Mouse (Mus musculus): ENCODE results near the gene Arid1b. TPM values are rescaled to one million over a fixed set of nuclear protein-coding genes. Genes with fewer than 3 reads are reported as not detected.

Gene Arid1b
- polyA plus RNA-seq, 1 experiment from 2014 or later = 22.3 TPM

DNA sequence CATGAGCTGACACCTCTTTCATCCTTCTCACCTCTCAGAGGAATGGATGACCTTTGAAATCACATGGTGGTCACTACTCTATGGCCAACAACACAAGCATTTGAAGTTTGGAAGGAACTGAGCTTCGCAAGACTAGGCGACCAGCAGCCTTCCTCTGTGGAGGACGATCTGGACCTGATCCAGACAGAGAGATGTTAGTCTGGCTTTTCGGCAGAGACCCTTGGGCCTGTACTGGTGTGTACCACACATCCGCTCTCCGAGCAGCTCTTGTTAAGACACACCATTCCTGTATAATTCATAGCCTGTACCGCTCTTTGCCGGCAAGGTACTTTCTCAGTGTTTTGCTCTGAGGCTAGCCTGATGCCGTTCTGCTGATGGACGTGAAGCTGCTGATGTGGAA is 303.9 kb downstream of the Arid1b start:
- Histone ChIP-seq H3K9me3 (replicated peaks) (no peaks in the 10 kb centered on the region), H3K27me3 (no peaks in the 10 kb centered on the region), H3K4me2 (replicated peaks) (no peak overlapping the region), H3K9ac (no peak overlapping the region), H3K4me3 (no peak overlapping the region), H3K36me3 (0 out of 2 replicates have a peak, but pooled peaks cover 2% of the 10 kb centered on the region), H3K27ac (no peak overlapping the region), H3K4me1 (peaks cover 33% of the 10 kb centered on the region)
- 89% methylated on average over 10 of the region's 10 CpGs for WGBS
- no peak for ATAC-seq (ENCODE audit: low FRiP score)

DNA sequence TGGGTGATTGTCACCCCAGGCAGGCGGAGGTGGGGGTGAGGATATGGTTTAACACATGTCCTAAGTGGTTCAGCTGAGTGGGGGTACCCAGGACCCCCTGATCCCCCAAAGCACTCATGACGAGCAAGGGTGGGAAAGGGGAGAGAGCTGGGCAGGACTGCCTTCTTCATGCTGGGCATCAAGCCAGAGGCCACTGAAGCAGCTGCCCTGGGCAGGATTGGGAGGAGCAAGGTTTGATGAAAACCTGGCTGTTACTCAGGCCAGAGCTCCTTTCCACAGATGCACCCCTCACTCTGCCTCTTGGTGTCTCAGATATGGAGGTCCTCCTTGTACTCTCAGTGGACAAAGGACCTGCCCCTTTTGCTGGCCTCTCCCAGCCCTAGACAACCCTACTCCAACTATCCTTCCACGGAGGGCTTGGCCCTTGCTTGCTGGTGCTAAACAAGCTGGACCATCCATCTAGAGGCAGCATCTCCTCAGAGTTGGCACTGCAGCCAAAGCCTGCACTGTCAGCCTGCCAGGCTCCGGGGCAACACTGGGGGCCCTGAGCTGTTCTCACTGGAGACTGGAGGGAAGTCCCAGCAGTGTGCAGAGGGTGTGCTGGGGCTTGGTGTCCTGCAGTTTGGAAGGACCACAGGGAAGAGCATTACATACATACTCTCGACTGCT is 304.9 kb downstream of the Arid1b start:
- H3K9ac ChIP-seq = no peak overlapping the region
- 0 out of 2 replicates have a peak, but pooled peaks cover 2% of the 10 kb centered on the region for H3K36me3 ChIP-seq
- peaks cover 26% of the 10 kb centered on the region for H3K4me1 ChIP-seq
- WGBS = 89% methylated on average over 5 of the region's 5 CpGs
- no peak for ATAC-seq (ENCODE audit: low FRiP score)
- H3K9me3 ChIP-seq (replicated peaks) = no peaks in the 10 kb centered on the region
- no peak overlapping the region for H3K27ac ChIP-seq
- H3K4me3 ChIP-seq = no peak overlapping the region
- no peak overlapping the region for H3K4me2 ChIP-seq (replicated peaks)
- no peaks in the 10 kb centered on the region for H3K27me3 ChIP-seq

GRCm38 (mm10) chr17:5302971-5303746 is 309.0 kb downstream of the Arid1b start:
- H3K36me3 ChIP-seq = peaks cover 25% of the 10 kb centered on the region
- H3K27ac ChIP-seq = no peak overlapping the region
- no peak overlapping the region for H3K4me3 ChIP-seq
- no peaks in the 10 kb centered on the region for H3K27me3 ChIP-seq
- WGBS = 76% methylated on average over 11 of the region's 11 CpGs
- H3K9me3 ChIP-seq (replicated peaks) = no peaks in the 10 kb centered on the region
- H3K9ac ChIP-seq = no peak overlapping the region
- peaks cover under 1% of the 10 kb centered on the region for H3K4me1 ChIP-seq
- ATAC-seq (ENCODE audit: low FRiP score) = no peak
- H3K4me2 ChIP-seq (replicated peaks) = no peak overlapping the region

- H3K4me3 ChIP-seq = no peak overlapping the region
- H3K9ac ChIP-seq = no peak overlapping the region
- no peak for ATAC-seq (ENCODE audit: low FRiP score)
- 82% methylated on average over 10 of the region's 10 CpGs for WGBS
- H3K4me1 ChIP-seq = 0 out of 2 replicates have a peak, but pooled peaks cover 2% of the 10 kb centered on the region
- H3K4me2 ChIP-seq (replicated peaks) = no peak overlapping the region
- H3K27me3 ChIP-seq = no peaks in the 10 kb centered on the region
- H3K27ac ChIP-seq = no peak overlapping the region
- no peaks in the 10 kb centered on the region for H3K9me3 ChIP-seq (replicated peaks)
- H3K36me3 ChIP-seq = peaks cover 27% of the 10 kb centered on the region
Measured at GRCm38 (mm10) chr17:5305783-5306477, 311.8 kb downstream of the Arid1b start.

- Histone ChIP-seq H3K4me2 (replicated peaks) (no peak overlapping the region), H3K27ac (no peak overlapping the region), H3K9me3 (replicated peaks) (no peaks in the 10 kb centered on the region), H3K4me3 (no peak overlapping the region), H3K9ac (no peak overlapping the region), H3K4me1 (0 out of 2 replicates have a peak, but pooled peaks cover 2% of the 10 kb centered on the region), H3K27me3 (no peaks in the 10 kb centered on the region), H3K36me3 (peaks cover 31% of the 10 kb centered on the region)
- ATAC-seq (ENCODE audit: low FRiP score) = no peak
- WGBS = 62% methylated on average over 5 of the region's 5 CpGs
Measured at GRCm38 (mm10) chr17:5309930-5310329, 315.8 kb downstream of the Arid1b start.

DNA sequence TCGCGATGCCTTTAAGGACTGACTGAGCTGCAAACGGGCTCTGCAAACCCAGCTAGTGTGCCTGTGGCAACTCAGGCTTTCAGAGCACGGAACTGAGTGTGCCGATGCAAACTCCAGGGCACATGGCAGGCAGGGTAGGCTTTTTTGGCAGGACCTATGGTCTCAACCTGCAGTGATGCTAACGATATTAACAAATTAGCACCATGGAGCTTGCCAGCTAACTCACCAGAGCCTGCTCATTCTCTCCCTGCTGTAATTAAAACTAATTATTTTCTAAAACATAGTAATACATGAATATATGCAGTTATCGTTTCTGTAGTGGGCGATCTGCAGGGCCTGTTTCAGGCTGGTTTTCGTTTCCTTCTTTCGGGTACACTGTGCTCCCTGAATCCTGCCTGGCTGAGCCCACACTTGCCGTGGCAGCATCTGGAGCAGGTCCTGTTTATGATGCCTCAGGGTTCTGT is 316.3 kb downstream of the Arid1b start:
- no peak overlapping the region for H3K4me3 ChIP-seq
- 0 out of 2 replicates have a peak, but pooled peaks cover 2% of the 10 kb centered on the region for H3K4me1 ChIP-seq
- H3K27ac ChIP-seq = no peak overlapping the region
- no peaks in the 10 kb centered on the region for H3K9me3 ChIP-seq (replicated peaks)
- ATAC-seq (ENCODE audit: low FRiP score) = no peak
- no peak overlapping the region for H3K9ac ChIP-seq
- 80% methylated on average over 11 of the region's 11 CpGs for WGBS
- peaks cover 30% of the 10 kb centered on the region for H3K36me3 ChIP-seq
- no peak overlapping the region for H3K4me2 ChIP-seq (replicated peaks)
- no peaks in the 10 kb centered on the region for H3K27me3 ChIP-seq

DNA sequence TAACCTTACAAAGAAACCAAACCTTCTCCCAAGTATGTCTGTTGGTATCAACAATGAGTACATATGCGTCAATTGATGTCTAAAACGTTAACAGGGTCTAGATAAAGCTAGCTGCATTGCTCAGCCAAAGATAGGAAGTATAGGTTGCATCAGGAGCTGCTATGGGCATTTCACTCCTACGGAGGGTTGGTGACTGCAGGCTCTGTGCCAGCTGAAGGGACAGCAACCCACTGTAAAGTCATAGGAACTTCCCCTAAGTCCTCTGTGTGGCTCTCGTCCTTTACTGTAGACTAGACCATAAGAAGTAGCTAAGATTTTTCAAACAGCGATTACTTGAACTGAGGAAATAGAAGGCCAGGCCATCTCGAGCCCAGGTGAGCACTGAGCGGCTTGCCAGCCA is 316.9 kb downstream of the Arid1b start:
- no peak overlapping the region for H3K4me2 ChIP-seq (replicated peaks)
- no peak for ATAC-seq (ENCODE audit: low FRiP score)
- H3K9me3 ChIP-seq (replicated peaks) = no peaks in the 10 kb centered on the region
- H3K27ac ChIP-seq = no peak overlapping the region
- H3K27me3 ChIP-seq = no peaks in the 10 kb centered on the region
- H3K4me1 ChIP-seq = 0 out of 2 replicates have a peak, but pooled peaks cover 2% of the 10 kb centered on the region
- no peak overlapping the region for H3K9ac ChIP-seq
- peaks cover 28% of the 10 kb centered on the region for H3K36me3 ChIP-seq
- no peak overlapping the region for H3K4me3 ChIP-seq
- 92% methylated on average over 7 of the region's 7 CpGs for WGBS

- H3K4me2 ChIP-seq (replicated peaks) = no peak overlapping the region
- 85% methylated on average over 5 of the region's 5 CpGs for WGBS
- H3K9ac ChIP-seq = no peak overlapping the region
- no peak overlapping the region for H3K4me3 ChIP-seq
- H3K27me3 ChIP-seq = no peaks in the 10 kb centered on the region
- H3K4me1 ChIP-seq = 0 out of 2 replicates have a peak, but pooled peaks cover 2% of the 10 kb centered on the region
- H3K27ac ChIP-seq = no peak overlapping the region
- peaks cover 29% of the 10 kb centered on the region for H3K36me3 ChIP-seq
- H3K9me3 ChIP-seq (replicated peaks) = no peaks in the 10 kb centered on the region
- no peak for ATAC-seq (ENCODE audit: low FRiP score)
Measured at GRCm38 (mm10) chr17:5312307-5312706, 318.2 kb downstream of the Arid1b start.

DNA sequence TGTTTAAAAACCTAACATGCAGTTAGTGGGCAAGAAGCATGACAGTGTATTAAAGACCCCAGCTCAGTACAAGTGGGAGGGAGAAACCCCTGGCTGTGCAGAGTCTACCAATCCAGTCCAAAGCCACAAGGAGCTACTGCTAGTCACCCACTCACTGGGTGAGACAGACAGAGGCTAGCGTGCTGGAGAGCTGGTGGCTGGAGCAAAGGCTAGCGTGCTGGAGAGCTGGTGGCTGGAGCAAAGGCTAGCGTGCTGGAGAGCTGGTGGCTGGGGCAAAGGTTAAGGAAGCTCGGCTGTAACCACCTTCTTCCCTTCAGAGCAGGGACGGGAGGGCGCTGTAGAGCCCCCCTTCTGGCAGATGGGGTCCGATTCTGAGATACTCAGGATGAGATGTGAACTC is 320.6 kb downstream of the Arid1b start:
- 0 out of 2 replicates have a peak, but pooled peaks cover 2% of the 10 kb centered on the region for H3K4me1 ChIP-seq
- ATAC-seq (ENCODE audit: low FRiP score) = no peak
- no peak overlapping the region for H3K4me2 ChIP-seq (replicated peaks)
- H3K36me3 ChIP-seq = peaks cover 36% of the 10 kb centered on the region
- no peak overlapping the region for H3K9ac ChIP-seq
- WGBS = 51% methylated on average over 7 of the region's 7 CpGs
- H3K4me3 ChIP-seq = no peak overlapping the region
- peaks cover 4% of the 10 kb centered on the region; the same call in 1 of the 2 replicates for H3K27me3 ChIP-seq
- H3K27ac ChIP-seq = no peak overlapping the region
- no peaks in the 10 kb centered on the region for H3K9me3 ChIP-seq (replicated peaks)

GRCm38 (mm10) chr17:5316489-5316888 is 322.4 kb downstream of the Arid1b start:
- H3K4me2 ChIP-seq (replicated peaks) = no peak overlapping the region
- H3K27me3 ChIP-seq = peaks cover 5% of the 10 kb centered on the region; the same call in 1 of the 2 replicates
- H3K27ac ChIP-seq = no peak overlapping the region
- ATAC-seq (ENCODE audit: low FRiP score) = no peak
- peaks cover 50% of the 10 kb centered on the region for H3K36me3 ChIP-seq
- H3K9me3 ChIP-seq (replicated peaks) = no peaks in the 10 kb centered on the region
- no peak overlapping the region for H3K4me3 ChIP-seq
- H3K9ac ChIP-seq = no peak overlapping the region
- no peaks in the 10 kb centered on the region for H3K4me1 ChIP-seq
- WGBS = 87% methylated on average over 7 of the region's 7 CpGs

- H3K36me3 ChIP-seq = peaks cover 48% of the 10 kb centered on the region
- H3K4me1 ChIP-seq = peaks cover 31% of the 10 kb centered on the region
- no peak overlapping the region for H3K9ac ChIP-seq
- H3K27ac ChIP-seq = no peak overlapping the region
- H3K4me2 ChIP-seq (replicated peaks) = no peak overlapping the region
- no peaks in the 10 kb centered on the region for H3K9me3 ChIP-seq (replicated peaks)
- ATAC-seq (ENCODE audit: low FRiP score) = no peak
- H3K4me3 ChIP-seq = no peak overlapping the region
- peaks cover 18% of the 10 kb centered on the region for H3K27me3 ChIP-seq
- WGBS = 83% methylated on average over 8 of the region's 8 CpGs
Measured at GRCm38 (mm10) chr17:5321589-5322225, 327.6 kb downstream of the Arid1b start.

DNA sequence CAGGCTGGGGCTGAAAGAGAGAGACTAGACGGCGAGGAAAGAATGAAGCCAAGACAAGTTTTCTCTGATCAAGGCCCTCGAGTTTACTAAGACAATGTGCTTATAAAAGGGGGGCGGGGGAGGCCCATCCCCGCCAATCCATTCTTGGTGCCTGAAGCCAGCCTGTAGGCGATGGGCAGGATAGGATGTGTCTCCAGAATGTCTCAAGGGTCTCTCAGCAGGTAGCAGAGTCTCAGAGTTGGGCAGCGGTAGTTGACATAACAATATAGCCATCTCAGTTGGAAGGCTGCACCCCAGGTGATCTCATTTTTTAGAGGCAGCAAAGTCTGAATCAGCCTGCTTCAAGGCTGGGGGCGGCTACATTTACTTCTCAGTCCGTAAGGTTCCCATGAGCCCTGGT is 328.5 kb downstream of the Arid1b start:
- peaks cover 51% of the 10 kb centered on the region for H3K36me3 ChIP-seq

More for the DNA sequence above, 328.5 kb downstream of the Arid1b start:
- Histone ChIP-seq H3K9me3 (replicated peaks) (no peaks in the 10 kb centered on the region), H3K27ac (no peak overlapping the region), H3K4me3 (no peak overlapping the region), H3K9ac (no peak overlapping the region), H3K27me3 (peaks cover 20% of the 10 kb centered on the region), H3K4me1 (peaks cover 31% of the 10 kb centered on the region), H3K4me2 (replicated peaks) (no peak overlapping the region)
- ATAC-seq (ENCODE audit: low FRiP score) = no peak
- 57% methylated on average over 9 of the region's 9 CpGs for WGBS

Measured in hindbrain, embryonic 12.5 days (tissue).